Mouse (Mus musculus) 3134 (cell line): ENCODE data around the gene Preb.

ENCODE experiments used
- DNase-seq: peaks from one replicate; pipeline ENCODE4 v3.0.0-alpha.2; 2011; ENCODE audit warnings: low spot score; ENCODE audit not compliant: insufficient read length; ENCODE audit errors: extremely low read depth

Preb gene

DNA sequence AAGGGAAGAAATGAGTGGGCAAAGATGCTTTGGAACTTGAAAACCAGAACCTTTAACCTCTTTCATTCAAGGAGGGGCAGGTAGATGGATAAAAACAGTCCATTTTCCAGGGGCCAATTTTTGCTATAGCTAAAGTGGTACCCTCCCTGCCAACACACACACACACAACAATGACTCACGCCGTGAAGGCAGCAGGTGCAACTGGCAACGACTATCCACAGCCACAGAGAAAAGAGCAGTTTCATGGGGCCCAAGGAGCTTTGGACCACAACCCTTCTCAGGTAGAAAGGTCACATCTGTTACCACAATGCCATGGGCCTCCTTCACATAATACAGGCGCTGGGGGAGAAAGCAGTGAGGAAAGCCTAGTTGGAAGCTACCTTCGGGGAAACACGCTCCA lies 4.4 kb downstream of the Preb start:
- no peak for DNase-seq

DNA sequence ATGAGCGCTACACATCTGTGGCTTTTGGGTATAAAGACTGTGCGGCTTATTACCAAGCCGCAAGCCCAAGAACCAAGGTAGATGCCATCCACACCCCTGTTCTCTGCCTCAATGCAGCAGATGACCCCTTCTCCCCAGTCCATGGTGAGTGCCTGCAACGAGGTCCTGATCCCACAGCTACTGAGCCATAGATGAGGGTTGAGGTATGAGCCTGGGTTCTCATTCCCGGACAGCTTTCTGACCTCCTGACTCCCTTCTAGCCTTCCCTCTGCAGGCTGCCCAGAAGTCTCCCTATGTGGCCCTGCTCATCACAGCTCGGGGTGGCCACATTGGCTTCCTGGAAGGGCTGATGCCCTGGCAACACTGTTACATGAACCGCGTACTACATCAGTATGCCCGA lies 5.6 kb downstream of the Preb start:
- DNase-seq = no peak

DNA sequence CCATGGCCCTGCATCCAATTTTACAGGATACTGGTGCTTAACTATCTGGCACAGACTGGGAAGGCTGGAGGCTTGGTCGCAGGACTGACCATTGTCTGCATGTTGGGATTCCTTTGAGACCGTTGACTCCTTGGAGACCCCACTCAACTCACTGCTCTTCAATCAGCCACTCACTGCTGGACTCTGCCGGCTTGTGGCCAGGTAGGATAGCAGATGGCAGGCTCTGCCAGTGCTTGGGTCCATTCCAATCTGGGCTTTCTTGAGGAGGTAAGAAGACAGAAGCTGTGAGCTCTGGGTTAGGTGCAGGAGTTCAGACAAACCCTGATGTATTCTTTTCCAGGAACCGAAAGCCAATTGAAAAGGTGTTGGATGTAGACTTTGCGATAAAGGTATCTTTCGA lies 6.1 kb downstream of the Preb start:
- no peak for DNase-seq

GRCm38 (mm10) chr5:30952551-30952950 lies 7.6 kb downstream of the Preb start:
- no peak for DNase-seq

DNA sequence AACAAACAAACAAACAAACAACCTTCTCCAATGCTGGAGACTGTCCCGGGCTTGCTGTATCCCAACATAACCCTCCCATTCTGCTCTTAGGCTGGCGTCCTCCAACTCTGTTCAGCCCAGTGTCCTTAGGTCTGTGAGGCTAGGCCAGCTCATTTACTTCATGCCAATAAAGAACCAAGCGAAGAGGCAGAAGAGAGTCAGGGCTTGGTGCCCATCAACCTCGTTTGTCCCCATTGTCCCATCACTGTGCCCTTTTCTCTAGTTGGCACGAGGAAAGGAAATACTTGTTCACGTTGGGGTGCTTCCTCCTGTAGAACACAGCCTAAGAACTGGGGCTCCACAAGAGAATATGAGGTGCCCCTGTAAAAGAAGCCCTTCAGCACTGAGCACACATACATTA lies 8.5 kb downstream of the Preb start:
- DNase-seq = no peak

DNA sequence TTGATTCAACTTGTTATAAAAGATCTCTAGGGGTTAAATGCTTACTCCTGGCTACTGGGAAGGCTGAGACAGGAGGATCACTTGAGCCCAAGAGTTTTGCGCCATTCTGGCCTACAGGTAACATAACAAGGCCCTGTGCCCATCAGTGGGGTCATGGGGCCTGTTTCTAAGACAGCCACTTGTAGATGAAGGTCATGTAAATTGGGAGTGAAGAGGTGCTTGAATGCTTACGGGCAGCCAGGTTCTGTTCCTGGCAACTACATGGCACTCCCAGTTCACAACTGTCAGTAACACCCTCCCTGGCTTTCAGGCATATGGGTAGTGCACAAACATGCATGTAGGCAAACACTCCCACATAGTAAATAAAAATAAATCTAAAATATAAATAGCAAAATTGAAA lies 9.2 kb downstream of the Preb start:
- DNase-seq = no peak

DNA sequence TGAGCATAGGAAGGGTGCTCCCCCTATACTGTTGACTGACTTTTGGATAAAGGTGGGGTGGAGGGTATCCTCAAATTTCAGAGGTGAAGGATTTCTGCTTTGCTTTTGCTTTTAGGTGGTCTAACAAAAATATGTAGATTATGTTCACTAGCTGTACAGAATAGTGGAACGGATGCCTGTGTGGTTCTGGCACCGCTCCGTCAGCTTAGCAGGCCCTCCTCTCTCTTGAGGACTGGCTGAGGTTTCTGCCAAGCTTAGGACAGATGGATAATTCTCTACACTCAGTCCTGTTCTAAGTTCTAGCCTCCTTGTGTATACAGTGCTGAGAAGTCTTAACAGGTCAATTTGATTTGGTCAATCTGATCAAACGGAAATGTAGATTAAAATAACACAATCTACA lies 9.7 kb downstream of the Preb start:
- no peak for DNase-seq

GRCm38 (mm10) chr5:30949654-30950326 lies 10.4 kb downstream of the Preb start:
- DNase-seq = peak; percentile 99

DNA sequence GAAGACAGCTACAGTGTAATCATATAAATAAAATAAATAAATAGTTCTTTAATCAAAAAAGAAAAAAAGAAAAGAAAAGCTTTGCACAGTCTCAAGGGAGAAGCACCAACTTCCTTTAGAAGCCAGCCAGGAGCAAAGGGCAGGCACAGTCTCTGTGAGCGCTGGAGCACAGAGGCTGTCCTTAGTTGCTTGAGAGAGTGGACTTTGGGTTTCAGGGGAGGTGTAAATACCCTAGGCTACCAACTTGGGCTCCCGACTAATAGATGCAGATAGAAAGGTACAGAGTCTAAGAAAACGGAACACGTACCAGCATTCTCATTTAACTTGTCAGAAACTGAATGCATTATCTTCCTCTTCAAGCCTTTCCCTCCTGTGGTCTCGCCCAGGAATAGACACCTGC lies 11.5 kb downstream of the Preb start:
- DNase-seq = no peak

- peak; percentile 76 for DNase-seq
These were observed 15.0 kb downstream of the Preb start, which contains the start of gene Cgref1 for GRCm38 (mm10) chr5:30944956-30945781. Gene Cgref1 (minus strand): TSS chr5:30945591.

DNA sequence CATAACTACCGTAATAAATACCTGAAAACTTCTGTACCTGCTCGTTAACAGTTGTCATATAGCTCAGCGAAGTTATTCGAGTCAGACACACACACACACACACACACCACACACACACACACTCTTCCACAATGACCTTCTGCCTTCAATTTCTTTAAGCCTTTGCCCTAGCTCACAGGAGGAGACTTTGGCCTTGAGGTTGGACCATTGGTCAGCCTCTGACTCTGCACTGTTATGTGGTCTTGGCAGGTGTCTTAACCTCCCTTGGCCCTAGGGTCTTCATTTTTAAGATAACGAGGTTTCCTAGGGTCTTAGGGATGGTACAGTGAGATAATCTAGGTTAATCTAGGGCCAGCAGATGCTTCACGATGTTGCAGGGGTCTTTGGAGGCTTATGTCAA lies 15.8 kb downstream of the Preb start:
- DNase-seq = no peak

DNA sequence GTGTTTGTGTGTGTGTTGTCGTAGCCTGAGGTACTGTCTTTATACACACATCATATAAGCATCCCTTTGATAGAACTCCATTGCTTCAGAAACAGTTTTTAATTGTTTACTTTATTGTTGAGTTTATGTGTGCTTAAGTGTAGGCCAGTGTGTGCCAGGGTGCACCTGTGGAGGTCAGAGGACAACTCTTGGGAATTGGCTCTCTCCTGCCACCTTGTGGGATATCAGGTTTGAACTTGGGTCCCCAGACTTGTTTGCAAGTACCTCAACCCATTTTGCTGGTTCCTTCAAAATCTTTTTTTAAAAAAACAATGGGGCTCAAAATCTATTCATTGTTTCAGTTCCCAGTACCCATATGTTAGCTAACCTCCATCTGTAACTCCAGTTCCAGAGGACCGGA lies 17.2 kb downstream of the Preb start:
- no peak for DNase-seq

- DNase-seq = no peak
These were observed 25.3 kb downstream of the Preb start for GRCm38 (mm10) chr5:30934725-30935461.

- DNase-seq = no peak
These were observed 26.5 kb downstream of the Preb start for GRCm38 (mm10) chr5:30933705-30934104.

DNA sequence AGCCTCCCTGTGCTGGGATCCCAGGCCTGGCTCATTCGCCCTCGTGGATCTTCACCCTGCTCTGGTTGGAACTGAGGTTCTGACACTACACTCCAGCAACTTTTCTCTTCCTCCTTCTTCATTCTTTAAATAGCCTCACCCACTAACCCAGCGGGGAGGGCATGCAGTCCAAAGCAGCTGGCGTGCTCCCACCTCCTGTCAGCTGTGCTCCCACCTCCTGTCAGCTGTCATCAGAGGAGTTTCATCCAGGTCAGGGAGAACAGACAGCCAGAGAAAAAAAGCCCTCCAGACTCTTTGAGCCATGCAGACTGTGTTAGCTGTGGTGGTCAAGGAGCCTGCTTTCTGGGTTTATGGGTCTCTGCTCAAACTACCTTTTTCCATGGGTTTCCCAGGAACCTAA lies 28.8 kb downstream of the Preb start:
- DNase-seq = no peak

- DNase-seq = no peak
These were observed 29.3 kb downstream of the Preb start for GRCm38 (mm10) chr5:30930846-30931245.

DNA sequence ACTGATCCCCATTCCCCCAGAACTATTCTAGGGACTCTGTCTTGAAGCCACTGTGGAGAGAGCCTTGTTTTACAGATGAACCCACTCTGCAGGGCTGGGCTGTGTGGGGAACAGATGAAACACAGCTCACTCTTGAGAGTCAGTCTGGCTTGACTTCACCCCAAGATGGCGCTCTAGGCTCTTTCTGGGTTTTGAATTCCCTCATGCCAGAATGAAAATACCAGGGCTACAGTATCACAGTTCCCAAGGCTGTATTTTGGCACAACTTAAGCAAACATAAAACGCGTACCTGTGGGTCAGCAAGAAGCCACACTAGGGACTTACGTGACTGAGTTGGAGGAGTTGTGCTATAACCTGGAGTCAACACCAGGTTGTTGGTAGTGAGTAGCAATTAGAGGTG lies 30.0 kb downstream of the Preb start:
- DNase-seq = no peak

- DNase-seq = no peak
These were observed 32.1 kb downstream of the Preb start for GRCm38 (mm10) chr5:30927945-30928529.

DNA sequence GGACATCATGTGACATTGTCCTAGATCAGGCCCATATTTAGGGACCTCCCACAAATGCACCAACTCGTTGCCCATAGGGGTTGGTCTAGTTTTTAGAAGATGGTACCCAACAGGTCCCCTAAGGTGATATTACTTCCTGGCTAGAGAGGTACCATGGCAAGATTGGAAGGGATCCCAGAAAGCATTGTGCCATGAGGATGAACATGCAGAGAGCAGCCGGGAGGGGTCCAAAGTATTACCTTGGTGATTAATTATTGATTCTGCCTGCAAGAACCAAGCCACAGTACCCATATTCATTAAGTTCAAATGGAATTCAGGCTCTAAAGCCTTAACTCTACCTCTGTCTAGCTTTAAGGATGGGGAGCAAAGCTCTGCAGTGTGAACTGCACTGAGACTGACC lies 34.1 kb downstream of the Preb start:
- DNase-seq = no peak

- DNase-seq = no peak
These were observed 34.9 kb downstream of the Preb start for GRCm38 (mm10) chr5:30925217-30925616.

DNA sequence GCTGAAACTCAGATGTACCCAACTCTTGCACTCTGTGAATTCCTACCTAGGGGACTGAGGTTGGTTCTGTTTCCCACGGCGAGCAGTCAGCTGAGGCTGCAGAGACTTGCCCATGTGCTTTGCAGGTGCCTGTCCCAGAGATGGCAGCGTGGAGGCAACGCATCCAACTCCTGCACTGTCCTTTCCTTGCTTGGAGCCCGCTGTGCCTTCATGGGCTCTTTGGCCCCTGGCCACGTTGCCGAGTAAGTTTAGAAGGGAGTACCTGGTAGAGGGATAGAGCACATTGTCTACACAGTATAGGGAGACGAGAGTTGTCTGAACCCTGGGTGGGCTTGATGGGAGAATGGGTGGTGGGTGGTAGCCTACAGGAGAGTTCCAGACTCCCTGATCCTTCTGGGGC lies 35.5 kb downstream of the Preb start:
- no peak for DNase-seq
